Mouse (Mus musculus): ENCODE measurements around the gene Grb14. TPM values are rescaled to one million over a fixed set of nuclear protein-coding genes. Genes with fewer than 3 reads are reported as not detected.

Grb14 gene
- total and polyA plus RNA-seq, 3 experiments, result 0.61 to 0.85 (median 0.74) TPM

DNA sequence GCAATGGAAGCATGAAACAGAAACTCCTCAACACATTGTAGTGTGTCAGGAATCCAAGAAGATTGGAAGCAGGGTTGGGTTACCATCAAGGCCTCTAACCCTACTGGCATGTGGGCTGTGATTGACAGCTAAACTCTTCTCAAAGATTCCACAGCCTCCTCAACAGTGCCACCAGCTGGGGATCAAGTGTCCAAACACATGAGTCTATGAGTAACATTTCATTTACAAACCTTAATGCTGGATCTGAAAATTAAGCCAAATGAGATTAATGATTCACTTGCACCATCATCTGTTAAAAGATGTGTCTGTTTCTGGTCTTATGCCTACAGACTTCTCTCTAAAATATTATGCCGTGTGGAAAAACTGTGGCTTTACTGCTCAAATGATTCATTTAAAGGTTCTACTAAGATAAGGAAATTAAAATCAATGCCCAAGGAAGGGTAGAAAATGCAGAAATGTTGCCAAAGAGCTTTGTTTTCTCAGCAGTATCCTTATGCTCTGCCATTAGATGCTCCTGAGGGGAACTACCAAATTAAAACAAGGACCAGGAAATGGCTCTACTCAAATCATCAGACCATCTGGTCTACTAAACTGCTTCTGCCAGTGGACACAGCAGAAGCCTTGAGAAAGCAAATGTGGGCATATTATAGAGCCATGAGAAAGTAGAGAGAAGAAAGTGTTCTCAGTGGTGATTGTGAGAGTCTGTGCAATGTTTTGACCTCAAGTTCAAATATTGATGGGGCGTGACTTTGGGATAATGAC, 35.2 kb downstream of the Grb14 start:
- no peaks in the 10 kb centered on the region for H3K36me3 ChIP-seq (replicated peaks in 1 of 2; ENCODE audit: control insufficient read depth in 1 of 2, insufficient read depth in 1 of 2, low read length in 1 of 2)
- no peaks in the 10 kb centered on the region for H3K9me3 ChIP-seq (replicated peaks; ENCODE audit: low read length)
- no peaks in the 10 kb centered on the region for H3K4me1 ChIP-seq (ENCODE audit: control insufficient read depth in 1 of 2, insufficient read depth in 2 of 2)
- no peak overlapping the region for H3K27ac ChIP-seq (ENCODE audit: insufficient read depth, low read depth)
- no peak overlapping the region for H3K9ac ChIP-seq (ENCODE audit: insufficient read depth, low read depth)
- in situ Hi-C loops (cut with MboI; ENCODE audit: low pct_ligation_motif_present, low pct_unique_long_range_greater_than_20kb, low sequenced_read_pairs) (no loop called here), dilution Hi-C loops (cut with MboI; ENCODE audit: extremely low pct_ligation_motif_present, extremely low pct_unique_long_range_greater_than_20kb, low sequenced_read_pairs) (no loop called here)
- TF ChIP-seq MEF2A (IDR thresholded peaks at IDR 0.05; ENCODE audit: borderline replicate concordance, low read depth, low read length), result no peak
- TF ChIP-seq CTCF (conservative IDR thresholded peaks at IDR 0.05 in 1 of 2, IDR thresholded peaks at IDR 0.05 in 1 of 2; ENCODE audit: low read depth in 2 of 2, low read length in 2 of 2), result peak in 1 of 2 experiments; percentile 41; a peak in 2 of 4 replicates
- no peak for TF ChIP-seq UBTF (IDR thresholded peaks at IDR 0.05; ENCODE audit: low read depth, low read length)
- peak; percentile 19; the same call in 1 of the 2 replicates for TF ChIP-seq SMC3 (IDR thresholded peaks at IDR 0.05; ENCODE audit: low read depth, low read length)
- TF ChIP-seq POLR2AphosphoS2 (IDR thresholded peaks at IDR 0.05; ENCODE audit: low read depth, low read length), result no peak
- H3K4me2 ChIP-seq (ENCODE audit: insufficient read depth, low read depth, poor library complexity, severe bottlenecking), result no peak overlapping the region
- H3K79me2 ChIP-seq (replicated peaks; ENCODE audit: control insufficient read depth, extremely low read depth, insufficient read depth, poor library complexity, severe bottlenecking), result no peaks in the 10 kb centered on the region
- DNase-seq (ENCODE audit: extremely low read depth), result peak; percentile 15
- H3K27me3 ChIP-seq (replicated peaks), result no peaks in the 10 kb centered on the region
- no peak overlapping the region for H3K4me3 ChIP-seq (replicated peaks in 1 of 3; ENCODE audit: low read depth in 2 of 3, low read length in 2 of 3, poor library complexity in 1 of 3)

DNA sequence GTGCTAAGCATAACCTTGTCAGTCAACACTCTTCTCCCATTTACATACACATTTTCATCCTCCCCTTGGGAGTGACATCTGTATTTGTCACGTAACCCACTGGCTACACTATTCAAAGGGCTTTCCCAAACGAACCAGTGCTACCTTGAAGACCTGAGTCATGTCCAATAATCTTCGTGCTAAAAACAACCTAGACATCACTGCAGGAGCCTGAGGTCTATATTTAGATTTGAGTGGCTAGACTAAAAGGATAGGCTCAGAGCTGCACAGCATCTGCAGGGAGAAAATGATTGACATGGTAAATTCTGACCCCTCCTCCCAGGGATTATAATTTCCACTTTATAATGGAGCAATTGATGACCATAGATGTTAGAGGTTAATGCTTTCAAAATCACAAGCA, 37.0 kb downstream of the Grb14 start:
- H3K4me2 ChIP-seq (ENCODE audit: insufficient read depth, low read depth, poor library complexity, severe bottlenecking), result no peak overlapping the region
- dilution Hi-C loops (cut with MboI; ENCODE audit: extremely low pct_ligation_motif_present, extremely low pct_unique_long_range_greater_than_20kb, low sequenced_read_pairs), result no loop called here
- no peaks in the 10 kb centered on the region for H3K79me2 ChIP-seq (replicated peaks; ENCODE audit: control insufficient read depth, extremely low read depth, insufficient read depth, poor library complexity, severe bottlenecking)
- no peak for TF ChIP-seq GABPA (IDR thresholded peaks at IDR 0.05; ENCODE audit: insufficient replicate concordance, low read depth, low read length)
- no peak for TF ChIP-seq CTCF (conservative IDR thresholded peaks at IDR 0.05 in 1 of 2, IDR thresholded peaks at IDR 0.05 in 1 of 2; ENCODE audit: low read depth in 2 of 2, low read length in 2 of 2)
- no peak for TF ChIP-seq NELFE (IDR thresholded peaks at IDR 0.05; ENCODE audit: low read depth, low read length)
- TF ChIP-seq TCF12 (IDR thresholded peaks at IDR 0.05; ENCODE audit: low read depth, low read length), result no peak
- TF ChIP-seq POLR2AphosphoS2 (IDR thresholded peaks at IDR 0.05; ENCODE audit: low read depth, low read length), result no peak
- H3K36me3 ChIP-seq (replicated peaks in 1 of 2; ENCODE audit: control insufficient read depth in 1 of 2, insufficient read depth in 1 of 2, low read length in 1 of 2), result no peaks in the 10 kb centered on the region
- in situ Hi-C loops (cut with MboI; ENCODE audit: low pct_ligation_motif_present, low pct_unique_long_range_greater_than_20kb, low sequenced_read_pairs), result no loop called here
- DNase-seq (ENCODE audit: extremely low read depth), result no peak
- no peak overlapping the region for H3K9ac ChIP-seq (ENCODE audit: insufficient read depth, low read depth)
- no peak overlapping the region for H3K4me3 ChIP-seq (replicated peaks in 1 of 3; ENCODE audit: low read depth in 2 of 3, low read length in 2 of 3, poor library complexity in 1 of 3)
- H3K27ac ChIP-seq (ENCODE audit: insufficient read depth, low read depth), result no peak overlapping the region
- no peaks in the 10 kb centered on the region for H3K27me3 ChIP-seq (replicated peaks)
- peaks cover 4% of the 10 kb centered on the region for H3K9me3 ChIP-seq (replicated peaks; ENCODE audit: low read length)
- H3K4me1 ChIP-seq (ENCODE audit: control insufficient read depth in 1 of 2, insufficient read depth in 2 of 2), result no peaks in the 10 kb centered on the region

DNA sequence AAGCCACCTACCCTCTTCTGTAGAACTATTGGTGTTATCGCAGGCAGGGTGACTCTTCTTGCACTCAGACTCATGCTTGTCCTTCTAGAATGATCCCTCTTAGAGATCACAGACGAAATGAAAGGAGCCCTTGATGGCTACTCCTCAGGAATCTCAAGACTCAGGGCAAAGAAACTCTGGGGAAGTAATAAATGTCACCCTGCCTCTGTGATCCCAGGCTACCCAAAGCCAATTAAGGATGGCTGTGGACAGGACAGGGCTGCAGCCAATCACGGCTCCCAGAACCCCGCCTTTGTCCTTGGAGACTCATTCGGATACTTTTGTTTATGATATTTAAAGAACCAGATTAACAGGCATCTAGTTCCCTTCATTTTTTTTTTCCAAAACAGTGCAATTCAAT, 49.2 kb downstream of the Grb14 start:
- in situ Hi-C loops (cut with MboI; ENCODE audit: low pct_ligation_motif_present, low pct_unique_long_range_greater_than_20kb, low sequenced_read_pairs), result no loop called here
- Histone ChIP-seq H3K4me1 (ENCODE audit: control insufficient read depth in 1 of 2, insufficient read depth in 2 of 2) (peaks cover 0 to 2% of the 10 kb centered on the region in 2 experiments; a peak in 1 of 4 replicates), H3K4me3 (replicated peaks in 1 of 3; ENCODE audit: low read depth in 2 of 3, low read length in 2 of 3, poor library complexity in 1 of 3) (no peak overlapping the region), H3K9me3 (replicated peaks; ENCODE audit: low read length) (no peaks in the 10 kb centered on the region), H3K9ac (ENCODE audit: insufficient read depth, low read depth) (no peak overlapping the region), H3K79me2 (replicated peaks; ENCODE audit: control insufficient read depth, extremely low read depth, insufficient read depth, poor library complexity, severe bottlenecking) (no peaks in the 10 kb centered on the region), H3K4me2 (ENCODE audit: insufficient read depth, low read depth, poor library complexity, severe bottlenecking) (no peak overlapping the region), H3K27me3 (replicated peaks) (no peaks in the 10 kb centered on the region), H3K36me3 (replicated peaks in 1 of 2; ENCODE audit: control insufficient read depth in 1 of 2, insufficient read depth in 1 of 2, low read length in 1 of 2) (no peaks in the 10 kb centered on the region), H3K27ac (ENCODE audit: insufficient read depth, low read depth) (no peak overlapping the region)
- dilution Hi-C loops (cut with MboI; ENCODE audit: extremely low pct_ligation_motif_present, extremely low pct_unique_long_range_greater_than_20kb, low sequenced_read_pairs), result no loop called here
- DNase-seq (ENCODE audit: extremely low read depth), result no peak
- TF ChIP-seq RCOR1 (conservative IDR thresholded peaks at IDR 0.05; ENCODE audit: low read depth, low read length), result no peak
- no peak for TF ChIP-seq MYC (IDR thresholded peaks at IDR 0.05; ENCODE audit: low read depth, low read length)
- TF ChIP-seq ZNF384 (IDR thresholded peaks at IDR 0.05; ENCODE audit: low read depth, low read length), result no peak
- no peak for TF ChIP-seq RAD21 (IDR thresholded peaks at IDR 0.05; ENCODE audit: low read depth, low read length)
- TF ChIP-seq E2F4 (IDR thresholded peaks at IDR 0.05; ENCODE audit: insufficient replicate concordance, low read depth, low read length), result no peak
- TF ChIP-seq CHD1 (IDR thresholded peaks at IDR 0.05; ENCODE audit: low read depth, low read length), result no peak
- no peak for TF ChIP-seq MEF2A (IDR thresholded peaks at IDR 0.05; ENCODE audit: borderline replicate concordance, low read depth, low read length)
- no peak for TF ChIP-seq EP300 (IDR thresholded peaks at IDR 0.05; ENCODE audit: low read length)
- no peak for TF ChIP-seq JUN (IDR thresholded peaks at IDR 0.05; ENCODE audit: insufficient read depth, low read depth, low read length)
- no peak for TF ChIP-seq ZKSCAN1 (IDR thresholded peaks at IDR 0.05; ENCODE audit: borderline replicate concordance, low read depth, low read length)
- TF ChIP-seq TBP (conservative IDR thresholded peaks at IDR 0.05; ENCODE audit: low read depth, low read length), result no peak
- TF ChIP-seq CTCF (conservative IDR thresholded peaks at IDR 0.05 in 1 of 2, IDR thresholded peaks at IDR 0.05 in 1 of 2; ENCODE audit: low read depth in 2 of 2, low read length in 2 of 2), result no peak
